Mouse (Mus musculus) limb, embryonic 15.5 days (tissue): ENCODE data around the gene Serf2. TPM values are rescaled to one million over a fixed set of nuclear protein-coding genes. Genes with fewer than 3 reads are reported as not detected.
A peak's percentile ranks its signal among the peaks of the same experiment; 100 is the strongest.
"Not testable (repeated sequence)": the region's sequence is repeated elsewhere in the genome, so short reads cannot be mapped to it uniquely, and the experiment has no call there.

ENCODE experiments used
- ATAC-seq: fragments of 200-750 bp; cut with Nextera tagmentation; 2 replicates; pipeline ENCODE4 v1.8.0; 2017; ENCODE audit warnings: low read depth, moderate TSS enrichment; ENCODE audit not compliant: insufficient number of reproducible peaks, low FRiP score, low TSS enrichment
- H3K27ac ChIP-seq: fragments of 300-500 bp; sonication (generic); 2 replicates; pipeline ENCODE4 v1.5.1; 2015; ENCODE audit warnings: moderate library complexity, mild to moderate bottlenecking, inconsistent platforms
- H3K27me3 ChIP-seq: fragments of 300-500 bp; sonication (generic); 2 replicates; pipeline ENCODE4 v1.6.1; 2015; ENCODE audit warnings: inconsistent platforms
- H3K36me3 ChIP-seq: fragments of 300-500 bp; sonication (generic); 2 replicates; pipeline ENCODE4 v1.6.1; 2015; ENCODE audit warnings: inconsistent platforms
- H3K4me1 ChIP-seq: fragments of 300-500 bp; sonication (generic); 2 replicates; pipeline ENCODE4 v1.6.1; 2015; ENCODE audit warnings: inconsistent platforms
- H3K4me2 ChIP-seq: fragments of 300-500 bp; sonication (generic); 2 replicates; pipeline ENCODE4 v1.6.1; 2015; ENCODE audit warnings: mild to moderate bottlenecking, inconsistent platforms
- H3K4me3 ChIP-seq: fragments of 300-500 bp; sonication (generic); 2 replicates; pipeline ENCODE4 v1.5.1; 2015; ENCODE audit warnings: mild to moderate bottlenecking, inconsistent platforms
- H3K9ac ChIP-seq: fragments of 300-500 bp; sonication (generic); 2 replicates; pipeline ENCODE4 v1.6.1; 2015; ENCODE audit warnings: inconsistent platforms
- H3K9me3 ChIP-seq: fragments of 300-500 bp; sonication (generic); 2 replicates; pipeline ENCODE4 v1.6.1; 2016; ENCODE audit warnings: inconsistent platforms
- WGBS: fragments of 180-500 bp; shearing (Covaris S2); methylation state at CpG from one replicate; pipeline ENCODE4 v1.1.7; 2015; 5-methylcytosine and 5-hydroxymethylcytosine counted together
- polyA plus RNA-seq: library from polyadenylated mRNA; unstranded; fragments of >200 nt; fragmentation: Nextera tagmentation; extraction: Ambion mirVana; gene quantifications from 2 replicates; pipeline ENCODE4 v1.2.1, GENCODE M21; 2015

The Serf2 gene
- polyA plus RNA-seq, 1 experiment from 2014 or later = 557 TPM

GRCm38 (mm10) chr2:121449545-121450011, 583 bp downstream of the Serf2 start:
- Histone ChIP-seq H3K27me3 (no peaks in the 10 kb centered on the region), H3K27ac (peak overlapping the region; percentile 98), H3K4me2 (peak overlapping the region; percentile 72), H3K9me3 (no peaks in the 10 kb centered on the region), H3K9ac (peak overlapping the region; percentile 100), H3K4me1 (peaks cover 20% of the 10 kb centered on the region), H3K36me3 (peaks cover 20% of the 10 kb centered on the region), H3K4me3 (peak overlapping the region; percentile 99)
- under 1% methylated on average over 53 of the region's 54 CpGs for WGBS
- ATAC-seq = peak; percentile 15; the same call in 1 of the 2 replicates

DNA sequence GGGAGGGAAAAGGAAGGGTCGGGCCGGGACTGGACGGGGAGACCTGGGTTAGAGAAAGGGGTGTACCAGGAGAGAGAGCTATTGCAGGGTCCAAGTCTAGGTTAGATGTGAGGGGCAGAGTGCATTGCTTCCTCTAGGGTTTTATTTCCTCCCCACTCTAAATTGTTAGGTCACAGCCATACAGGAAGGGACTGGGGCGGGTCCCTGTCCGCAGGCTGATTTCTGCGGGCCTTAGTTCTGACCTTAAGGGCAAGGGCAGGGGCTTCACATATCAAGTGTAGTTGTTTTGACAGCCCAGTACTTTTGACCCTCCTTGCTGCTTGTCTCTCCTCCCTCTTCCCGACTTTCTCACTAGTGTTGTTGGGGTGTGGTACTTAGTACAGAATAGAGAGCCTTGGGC, 1.1 kb downstream of the Serf2 start:
- peaks cover 20% of the 10 kb centered on the region for H3K4me1 ChIP-seq
- H3K9ac ChIP-seq = peak overlapping the region; percentile 100
- H3K4me2 ChIP-seq = peak overlapping the region; percentile 72
- H3K9me3 ChIP-seq = no peaks in the 10 kb centered on the region
- ATAC-seq = no peak
- H3K27ac ChIP-seq = peak overlapping the region; percentile 98
- 6% methylated on average over 7 of the region's 7 CpGs for WGBS
- peaks cover 20% of the 10 kb centered on the region for H3K36me3 ChIP-seq
- H3K4me3 ChIP-seq = peak overlapping the region; percentile 99
- no peaks in the 10 kb centered on the region for H3K27me3 ChIP-seq

GRCm38 (mm10) chr2:121452361-121452760, 3.4 kb downstream of the Serf2 start:
- Histone ChIP-seq H3K9me3 (no peaks in the 10 kb centered on the region), H3K27ac (no peak overlapping the region), H3K4me2 (no peak overlapping the region), H3K27me3 (no peaks in the 10 kb centered on the region), H3K4me1 (peaks cover 26% of the 10 kb centered on the region), H3K4me3 (0 out of 2 replicates have a peak overlapping the region, but pooled peaks have one; percentile 9), H3K36me3 (peaks cover 20% of the 10 kb centered on the region), H3K9ac (no peak overlapping the region)
- 78% methylated on average over 4 of the region's 4 CpGs for WGBS
- ATAC-seq = no peak

DNA sequence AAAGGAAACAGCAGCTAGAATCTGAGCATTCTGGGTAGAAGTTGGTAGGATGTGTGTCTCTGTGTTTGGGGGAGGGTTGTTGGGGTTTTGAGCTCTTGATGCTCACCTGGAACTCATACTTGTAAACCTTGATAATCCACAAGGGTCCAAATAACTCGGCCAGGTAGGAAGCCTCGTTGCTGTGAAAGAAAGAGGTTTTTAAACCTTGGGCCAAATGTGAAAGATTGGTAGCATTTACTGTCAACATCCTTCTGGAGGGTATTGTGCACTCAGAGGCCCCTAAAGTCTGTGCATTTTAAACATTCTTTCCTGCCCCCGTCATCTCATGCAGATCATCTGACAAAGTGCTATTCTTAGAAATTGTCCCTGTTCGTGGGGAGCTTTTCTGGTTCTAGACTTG, 4.0 kb downstream of the Serf2 start, which contains the start of gene Hypk:
Hypk (plus strand) TSS at position 301 of the 400 bp plus-strand sequence.
- 66% methylated on average over 4 of the region's 4 CpGs for WGBS

DNA sequence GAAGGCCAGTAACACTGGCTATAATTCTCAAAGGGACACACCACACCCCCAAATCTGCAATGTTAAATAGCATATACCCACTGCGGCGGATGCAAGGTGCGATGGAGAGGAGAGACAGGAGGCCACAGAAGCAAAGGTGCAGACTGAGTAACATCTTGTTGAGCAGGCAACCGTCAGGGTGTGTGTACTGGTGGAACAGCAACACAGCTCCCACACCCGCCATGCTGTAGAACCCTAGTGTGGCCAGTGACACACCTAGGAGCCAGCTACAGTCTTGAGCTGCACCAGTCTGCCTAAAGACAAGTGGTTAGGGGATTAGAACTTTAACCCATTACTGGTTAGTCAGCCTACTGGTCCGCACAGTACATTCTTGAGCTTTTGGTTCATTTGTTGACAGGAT, 4.9 kb downstream of the Serf2 start:
- no peak overlapping the region for H3K9ac ChIP-seq
- peaks cover 24% of the 10 kb centered on the region for H3K4me1 ChIP-seq
- H3K9me3 ChIP-seq = no peaks in the 10 kb centered on the region
- no peaks in the 10 kb centered on the region for H3K27me3 ChIP-seq
- ATAC-seq = no peak
- 86% methylated on average over 6 of the region's 6 CpGs for WGBS
- peaks cover 26% of the 10 kb centered on the region for H3K36me3 ChIP-seq
- no peak overlapping the region for H3K4me2 ChIP-seq
- no peak overlapping the region for H3K4me3 ChIP-seq
- no peak overlapping the region for H3K27ac ChIP-seq

More for the DNA sequence above, 4.0 kb downstream of the Serf2 start, which contains the start of gene Hypk:
- Histone ChIP-seq H3K4me1 (peaks cover 26% of the 10 kb centered on the region), H3K9ac (no peak within 1 kb of the TSS), H3K4me2 (no peak within 1 kb of the TSS), H3K4me3 (0 out of 2 replicates have a peak within 1 kb of the TSS, but pooled peaks have one; percentile 9), H3K27me3 (no peaks in the 10 kb centered on the region), H3K27ac (no peak within 1 kb of the TSS), H3K36me3 (peaks cover 20% of the 10 kb centered on the region), H3K9me3 (no peaks in the 10 kb centered on the region)
- ATAC-seq = no peak

GRCm38 (mm10) chr2:121455534-121455933, 6.5 kb downstream of the Serf2 start:
- peaks cover 38% of the 10 kb centered on the region for H3K36me3 ChIP-seq
- ATAC-seq = no peak
- WGBS = 69% methylated on average over 5 of the region's 5 CpGs
- H3K4me1 ChIP-seq = peaks cover 19% of the 10 kb centered on the region
- H3K4me3 ChIP-seq = no peak overlapping the region
- no peak overlapping the region for H3K4me2 ChIP-seq
- H3K27me3 ChIP-seq = no peaks in the 10 kb centered on the region
- H3K27ac ChIP-seq = no peak overlapping the region
- no peaks in the 10 kb centered on the region for H3K9me3 ChIP-seq
- no peak overlapping the region for H3K9ac ChIP-seq

GRCm38 (mm10) chr2:121456692-121457642, 8.0 kb downstream of the Serf2 start, which contains the start of gene Serinc4:
Gene Serinc4 (minus strand): TSS chr2:121456781.
- peaks cover 15% of the 10 kb centered on the region for H3K4me1 ChIP-seq
- peak within 1 kb of the TSS; percentile 46 for H3K4me2 ChIP-seq
- H3K27ac ChIP-seq = peak within 1 kb of the TSS; percentile 83
- H3K9ac ChIP-seq = peak within 1 kb of the TSS; percentile 61
- 4% methylated on average over 41 of the region's 41 CpGs for WGBS
- ATAC-seq = peak; percentile 79; the same call in 1 of the 2 replicates
- peaks cover 35% of the 10 kb centered on the region for H3K36me3 ChIP-seq
- H3K9me3 ChIP-seq = no peaks in the 10 kb centered on the region
- H3K27me3 ChIP-seq = no peaks in the 10 kb centered on the region
- H3K4me3 ChIP-seq = peak within 1 kb of the TSS; percentile 69

GRCm38 (mm10) chr2:121460071-121460470, 11.1 kb downstream of the Serf2 start:
- peaks cover 19% of the 10 kb centered on the region for H3K36me3 ChIP-seq
- H3K27ac ChIP-seq = no peak overlapping the region
- ATAC-seq = no peak
- H3K9ac ChIP-seq = no peak overlapping the region
- 69% methylated on average over 2 of the region's 2 CpGs for WGBS
- no peaks in the 10 kb centered on the region for H3K27me3 ChIP-seq
- H3K4me1 ChIP-seq = peaks cover 11% of the 10 kb centered on the region
- H3K4me3 ChIP-seq = no peak overlapping the region
- H3K9me3 ChIP-seq = no peaks in the 10 kb centered on the region
- no peak overlapping the region for H3K4me2 ChIP-seq

DNA sequence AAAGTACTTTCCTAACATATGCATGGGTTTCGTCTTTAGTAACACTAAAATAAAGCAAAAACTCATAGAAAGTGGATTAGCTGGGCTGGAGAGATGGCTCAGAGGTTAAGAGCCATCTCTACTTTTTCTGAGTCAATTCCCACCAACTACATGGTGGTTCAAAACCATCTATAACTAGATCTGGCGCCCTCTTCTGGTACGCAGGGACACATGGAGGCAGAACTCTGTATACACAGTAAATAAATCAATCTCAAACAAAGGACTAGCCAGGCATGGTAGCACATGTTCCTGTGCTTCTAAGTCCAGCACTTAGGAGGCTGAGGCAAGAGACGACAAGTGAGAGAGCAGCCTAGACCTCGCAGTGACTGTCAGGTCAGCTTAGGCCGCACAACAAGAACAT, 20.0 kb downstream of the Serf2 start:
- not testable (repeated sequence) for H3K9ac ChIP-seq, H3K27me3 ChIP-seq, H3K4me3 ChIP-seq, H3K36me3 ChIP-seq, H3K4me1 ChIP-seq, H3K9me3 ChIP-seq, ATAC-seq, H3K4me2 ChIP-seq, H3K27ac ChIP-seq
- WGBS = 86% methylated on average over 4 of the region's 6 CpGs

DNA sequence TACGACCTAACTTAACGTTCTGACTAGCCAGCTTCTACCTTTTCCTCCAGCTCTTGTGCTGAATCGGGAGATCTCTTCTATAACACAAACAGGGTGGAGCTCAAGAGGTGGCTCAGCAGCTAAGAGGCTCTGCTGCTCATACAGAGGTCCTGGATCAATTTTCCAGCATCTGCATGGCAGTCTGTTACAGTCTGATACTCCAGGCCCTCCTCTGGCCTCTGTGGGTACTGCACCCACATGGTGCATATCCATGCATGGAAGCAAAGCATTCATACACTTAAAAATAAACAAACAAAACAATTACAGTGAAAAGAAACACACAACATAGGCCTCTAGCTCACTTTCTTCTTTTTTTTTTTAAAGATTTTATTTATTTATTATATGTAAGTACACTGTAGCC, 23.8 kb downstream of the Serf2 start:
- not testable (repeated sequence) for H3K27ac ChIP-seq, ATAC-seq, H3K9ac ChIP-seq, H3K9me3 ChIP-seq, H3K27me3 ChIP-seq, H3K36me3 ChIP-seq, H3K4me1 ChIP-seq, H3K4me2 ChIP-seq
- 92% methylated on average over 3 of the region's 3 CpGs for WGBS
- peak overlapping the region; percentile 64 for H3K4me3 ChIP-seq

GRCm38 (mm10) chr2:121473301-121474179, 24.5 kb downstream of the Serf2 start, which contains the start of gene Mfap1b:
Gene Mfap1b (minus strand): TSS chr2:121474067.
- H3K27ac ChIP-seq = peak within 1 kb of the TSS; percentile 63
- H3K4me3 ChIP-seq = peak within 1 kb of the TSS; percentile 64
- H3K4me1 ChIP-seq, H3K36me3 ChIP-seq, H3K9me3 ChIP-seq, H3K27me3 ChIP-seq: not testable (repeated sequence)
- peak within 1 kb of the TSS; percentile 66 for H3K4me2 ChIP-seq
- ATAC-seq = peak; percentile 84
- peak within 1 kb of the TSS; percentile 56 for H3K9ac ChIP-seq
- 4% methylated on average over 41 of the region's 41 CpGs for WGBS
